Mouse (Mus musculus) CD8-positive naive resting alpha-beta T cell, adult 57 days (primary cell): Measurements from ENCODE around the gene Them7. TPM values are rescaled to one million over a fixed set of nuclear protein-coding genes. Genes with fewer than 3 reads are reported as not detected.

Experiments used
- total RNA-seq: library from RNA; stranded (reverse); gene quantifications from one replicate; pipeline ENCODE4 v1.2.4, GENCODE M21; 2023

The Them7 gene
- not detected for total RNA-seq

GRCm38 (mm10) chr2:105224134-105224986 is at the start of gene Them7:
Them7 (plus strand) TSS chr2:105224320.

GRCm38 (mm10) chr2:105399085-105399891 is 175.2 kb downstream of the Them7 start, which contains the start of gene Rcn1:
Rcn1 (minus strand) TSS chr2:105399319.

Other genes starting within 250 kb of the Them7 start
- 161 TPM for gene Eif3m, start 207.2 kb upstream of the Them7 start, total RNA-seq
- not detected for gene Gm11060, start 132.3 kb upstream of the Them7 start, total RNA-seq
- gene Wt1, start 97.8 kb upstream of the Them7 start, total RNA-seq = not detected
- 22.0 TPM for gene Rcn1, start 175.0 kb downstream of the Them7 start, total RNA-seq